Mouse (Mus musculus) embryonic fibroblast, embryonic 13.5 days (primary cell): ENCODE measurements around the gene Gm9958.

Experiments used
- CTCF ChIP-seq: IDR thresholded peaks from 2 replicates; pipeline ENCODE4 v1.5.1; 2011; ENCODE audit warnings: mild to moderate bottlenecking, control low read depth, low read length, moderate library complexity, borderline replicate concordance; ENCODE audit not compliant: insufficient read depth
- POLR2A ChIP-seq: IDR thresholded peaks from 2 replicates; pipeline ENCODE4 v1.6.1; 2011; ENCODE audit warnings: low read depth, mild to moderate bottlenecking, control low read depth, low read length, moderate library complexity

- TF ChIP-seq POLR2A (no peak), CTCF (no peak)
Measured at GRCm38 (mm10) chr5:90367067-90367303, at the start of gene Gm9958.
